Comparison of ENCODE assay signal across 8 mouse cellular contexts in genomic region chr8:90302252-90302651, GRCm38 (mm10). TPM values are rescaled to one million over a fixed set of nuclear protein-coding genes. Genes with fewer than 3 reads are reported as not detected.
DNase-seq lines count a peak whose midpoint lies in the region; ATAC-seq lines count a peak whose summit lies in the region.

No protein-coding gene starts in this region.

- H3K27ac ChIP-seq in embryonic facial prominence, embryonic 15.5 days (replicated peaks) = peak overlapping the region; percentile 68
- peak overlapping the region; percentile 83 for H3K27ac ChIP-seq in hindbrain, embryonic 14.5 days

- H3K4me3 ChIP-seq in embryonic facial prominence, embryonic 15.5 days (replicated peaks) = no peak overlapping the region
- no peak overlapping the region for H3K4me3 ChIP-seq in hindbrain, embryonic 14.5 days (replicated peaks; ENCODE audit: low read length)

- WGBS in embryonic facial prominence, embryonic 15.5 days = 11% methylated on average over 5 of the region's 5 CpGs
- WGBS in hindbrain, embryonic 14.5 days = 27% methylated on average over 5 of the region's 5 CpGs

- no peaks in the 10 kb centered on the region; the same call in 1 of the 2 replicates for H3K9me3 ChIP-seq in embryonic facial prominence, embryonic 15.5 days (replicated peaks)
- 0 out of 2 replicates have a peak, but pooled peaks cover 5% of the 10 kb centered on the region for H3K9me3 ChIP-seq in hindbrain, embryonic 14.5 days (ENCODE audit: control insufficient read depth, low read length)

- peaks cover 26% of the 10 kb centered on the region for H3K4me1 ChIP-seq in embryonic facial prominence, embryonic 15.5 days
- H3K4me1 ChIP-seq in hindbrain, embryonic 14.5 days (replicated peaks; ENCODE audit: control insufficient read depth, insufficient read depth, low read length) = peaks cover 55% of the 10 kb centered on the region

- H3K27me3 ChIP-seq in embryonic facial prominence, embryonic 15.5 days = peaks cover 19% of the 10 kb centered on the region
- H3K27me3 ChIP-seq in hindbrain, embryonic 14.5 days (ENCODE audit: control insufficient read depth, insufficient read depth, low read length) = no peaks in the 10 kb centered on the region

- ATAC-seq in embryonic facial prominence, embryonic 15.5 days (ENCODE audit: insufficient number of reproducible peaks, low FRiP score, low TSS enrichment, low read depth) = peak; percentile 96
- peak; percentile 83 for ATAC-seq in hindbrain, embryonic 14.5 days (ENCODE audit: low FRiP score)
- ATAC-seq in megakaryocyte, adult 5-6 weeks (ENCODE audit: poor library complexity, severe bottlenecking) = no peak
- ATAC-seq in inflammation-experienced regulatory T-cells, adult 6 months = no peak

- no peaks in the 10 kb centered on the region for H3K36me3 ChIP-seq in embryonic facial prominence, embryonic 15.5 days
- no peaks in the 10 kb centered on the region for H3K36me3 ChIP-seq in hindbrain, embryonic 14.5 days (replicated peaks; ENCODE audit: control insufficient read depth, insufficient read depth)

- H3K4me2 ChIP-seq in embryonic facial prominence, embryonic 15.5 days (replicated peaks) = peak overlapping the region; percentile 22; the same call in 1 of the 2 replicates
- H3K4me2 ChIP-seq in hindbrain, embryonic 14.5 days (replicated peaks) = peak overlapping the region; percentile 30

- peak; percentile 19 for DNase-seq in layer of hippocampus, adult 11-12 months (ENCODE audit: low spot score)
- no peak for DNase-seq in layer of hippocampus, postnatal 25 days (ENCODE audit: extremely low spot score in 1 of 2, low spot score in 1 of 2)
- DNase-seq in hindbrain, embryonic 14.5 days (ENCODE audit: low spot score) = peak; percentile 86
- peak; percentile 33 for DNase-seq in mesoderm, embryonic 11.5 days (ENCODE audit: low read depth, low spot score)
- DNase-seq in urinary bladder, adult 18-20 months (ENCODE audit: low spot score in 2 of 2) = no peak

- no peak overlapping the region for H3K9ac ChIP-seq in embryonic facial prominence, embryonic 15.5 days
- H3K9ac ChIP-seq in hindbrain, embryonic 14.5 days = no peak overlapping the region

RNA-seq across cellular contexts. Expression of gene Tox3, which starts 45.9 kb away (rescaled TPM):
- 10 to 100 TPM; 12.4 to 12.7 TPM for total RNA-seq in layer of hippocampus, postnatal 25 days (2021)
- 4.8 and 5.7 TPM in 2 replicates for polyA plus RNA-seq in embryonic facial prominence, embryonic 15.5 days (2015; fragmentation: Nextera tagmentation; extraction: Ambion mirVana)
- polyA plus RNA-seq in hindbrain, embryonic 14.5 days (2014; fragmentation: Nextera tagmentation; extraction: Ambion mirVana) = 28.0 and 28.4 TPM in 2 replicates
- 0.80 and 1.4 TPM in 2 replicates for total RNA-seq in megakaryocyte, adult 5-6 weeks (2015)
- total RNA-seq in megakaryocyte, adult 5-6 weeks (2017) = 0.07 and 0.73 TPM in 2 replicates
- polyA plus RNA-seq in inflammation-experienced regulatory T-cells, adult 6 months (2017; shearing (Covaris generic)) = not detected

Comparison
In these comparisons a context has a peak if more than half of its experiments do, and no peak if none do; other contexts are left out.
1. DNase-seq: peak in layer of hippocampus, adult 11-12 months (single experiment), hindbrain, embryonic 14.5 days (single experiment) and mesoderm, embryonic 11.5 days (single experiment); none in layer of hippocampus, postnatal 25 days (0 of 2) and urinary bladder, adult 18-20 months (0 of 2).
2. ATAC-seq: peak in embryonic facial prominence, embryonic 15.5 days (single experiment) and hindbrain, embryonic 14.5 days (single experiment); none in megakaryocyte, adult 5-6 weeks (single experiment) and inflammation-experienced regulatory T-cells, adult 6 months (single experiment).